Mouse (Mus musculus) left cerebral cortex, adult 18-20 months (tissue): Measurements from ENCODE around the gene Il17rd. TPM values are rescaled to one million over a fixed set of nuclear protein-coding genes. Genes with fewer than 3 reads are reported as not detected.

Experiments
- DNase-seq, 2 experiments: peaks; one replicate each; pipeline ENCODE4 v3.0.0; 2021 to 2022; ENCODE audit warnings: low spot score in 2 of 2, mixed read lengths in 1 of 2
- total RNA-seq, 2 experiments: library from RNA; stranded (reverse); gene quantifications; 2 replicates each; pipeline ENCODE4 v1.2.3; 2021

The Il17rd gene
- total RNA-seq, 2 experiments from 2014 or later = 2.1 to 2.6 TPM

GRCm38 (mm10) chr14:27141486-27141885 is 102.7 kb downstream of the Il17rd start:
- DNase-seq = no peak

- DNase-seq = no peak
Observed at GRCm38 (mm10) chr14:27142680-27143079, 103.9 kb downstream of the Il17rd start.

GRCm38 (mm10) chr14:27145171-27146045 is 106.7 kb downstream of the Il17rd start:
- DNase-seq = no peak

GRCm38 (mm10) chr14:27147726-27148125 is 109.0 kb downstream of the Il17rd start:
- DNase-seq = no peak

GRCm38 (mm10) chr14:27149401-27149800 is 110.7 kb downstream of the Il17rd start:
- DNase-seq = no peak

GRCm38 (mm10) chr14:27150011-27150640 is 111.4 kb downstream of the Il17rd start:
- no peak for DNase-seq

GRCm38 (mm10) chr14:27151432-27151831 is 112.7 kb downstream of the Il17rd start:
- no peak for DNase-seq

- no peak for DNase-seq
Observed at GRCm38 (mm10) chr14:27155088-27155487, 116.3 kb downstream of the Il17rd start.

- DNase-seq = no peak
Observed at GRCm38 (mm10) chr14:27156032-27156431, 117.3 kb downstream of the Il17rd start.

Other genes with a start within 250 kb of the Il17rd start
- not detected for gene Asb14, start 144.4 kb upstream of the Il17rd start, total RNA-seq
- 10 to 100 TPM; 65.7 to 70.5 TPM for gene Appl1, start 67.7 kb upstream of the Il17rd start, total RNA-seq
- not detected for gene Hesx1, start 44.5 kb upstream of the Il17rd start, total RNA-seq
- 10 to 100 TPM; 67.4 to 85.3 TPM for gene Arhgef3, start 76.0 kb downstream of the Il17rd start, total RNA-seq